Mouse (Mus musculus) cerebellum, adult 9-10 months (tissue): Measurements from ENCODE around the gene Crybg1.
"Not testable (repeated sequence)": the region's sequence is repeated elsewhere in the genome, so short reads cannot be mapped to it uniquely, and the experiment has no call there.

Experiments used
- DNase-seq: peaks from one replicate; pipeline ENCODE4 v3.0.0; 2022

Crybg1 gene

DNA sequence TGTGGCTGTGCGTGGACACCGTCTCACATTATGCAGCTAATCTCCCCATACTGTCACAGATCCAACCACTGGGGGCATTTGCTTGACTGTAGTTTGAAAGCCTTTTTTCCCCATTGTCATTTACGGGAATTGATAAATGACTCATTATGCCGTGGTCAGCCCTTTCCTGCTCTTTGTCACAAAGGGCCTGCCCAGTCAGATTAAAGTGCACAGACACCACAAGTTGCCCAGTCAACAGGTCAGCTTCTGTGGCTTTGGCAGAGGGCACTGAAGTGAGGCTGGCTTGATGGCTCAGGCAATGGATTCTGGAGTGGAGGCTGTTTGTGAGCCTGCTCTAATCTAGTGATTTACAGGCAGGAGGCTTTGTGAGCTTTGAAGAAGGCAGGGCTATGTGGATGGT is 204.9 kb downstream of the Crybg1 start:
- no peak for DNase-seq

DNA sequence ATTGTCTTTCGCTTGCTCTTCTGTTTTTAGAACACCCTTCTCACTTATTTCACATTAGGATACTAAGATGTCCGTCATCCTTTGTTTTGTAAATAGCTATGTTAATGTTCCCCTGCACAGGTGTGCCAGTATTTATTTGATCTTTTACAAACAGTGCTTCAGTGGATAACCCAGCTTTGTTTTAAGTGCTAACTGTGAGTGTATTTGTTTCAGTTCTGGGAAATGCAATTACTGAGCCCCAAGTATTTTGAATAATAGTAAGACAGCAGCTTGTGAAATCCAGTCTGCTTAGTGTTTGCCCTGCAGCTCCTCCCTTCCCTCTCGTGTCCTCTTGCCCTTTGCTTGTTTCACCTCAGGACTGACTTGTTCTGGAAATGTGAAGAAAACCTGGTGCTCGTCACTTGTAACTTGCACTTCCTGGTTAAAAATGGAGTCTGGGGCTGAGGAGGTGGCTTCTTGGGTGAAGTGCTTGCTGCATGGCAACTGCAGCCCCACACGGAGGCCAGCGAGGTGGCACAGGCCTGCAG is 209.5 kb downstream of the Crybg1 start:
- no peak for DNase-seq

DNA sequence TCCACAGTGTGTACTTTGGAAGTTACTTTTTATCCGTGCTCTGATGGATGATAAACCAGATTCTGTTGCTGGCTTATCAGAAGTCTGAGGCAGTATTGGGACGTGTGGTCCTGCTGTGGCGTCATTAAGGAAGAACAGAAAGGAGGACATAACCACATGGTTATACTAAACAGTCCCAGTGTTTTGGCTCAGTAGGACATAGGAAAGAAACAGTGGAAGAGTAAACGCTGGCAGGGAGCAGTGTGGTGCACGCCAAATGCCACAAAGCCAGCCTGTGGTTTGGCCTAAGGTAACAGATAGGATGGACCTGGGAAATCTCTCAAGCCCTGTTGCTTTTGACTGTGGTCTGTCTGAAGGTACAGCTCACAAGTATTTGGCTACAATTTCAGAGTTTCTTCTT is 220.1 kb downstream of the Crybg1 start:
- DNase-seq, result peak; percentile 35

DNA sequence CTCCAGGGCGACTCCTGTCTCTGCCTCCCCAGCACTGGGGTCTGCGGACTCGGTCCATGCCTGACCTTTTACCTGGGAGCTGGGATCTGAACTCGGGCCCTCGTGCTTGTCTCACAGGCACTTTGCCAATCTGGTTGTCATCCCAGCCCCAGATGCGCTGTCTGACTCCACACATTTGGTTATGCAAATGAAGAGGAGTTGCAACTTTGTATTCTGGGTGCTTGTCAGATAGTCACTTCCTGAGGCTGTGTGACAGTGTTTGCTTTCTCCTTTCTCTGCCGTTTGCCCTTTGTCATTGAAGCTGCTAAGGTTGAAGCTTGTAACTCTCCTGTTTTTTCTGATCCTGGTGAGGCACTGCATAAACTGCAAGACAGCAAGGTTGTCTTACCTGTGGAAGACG is 220.9 kb downstream of the Crybg1 start:
- DNase-seq, result no peak

DNA sequence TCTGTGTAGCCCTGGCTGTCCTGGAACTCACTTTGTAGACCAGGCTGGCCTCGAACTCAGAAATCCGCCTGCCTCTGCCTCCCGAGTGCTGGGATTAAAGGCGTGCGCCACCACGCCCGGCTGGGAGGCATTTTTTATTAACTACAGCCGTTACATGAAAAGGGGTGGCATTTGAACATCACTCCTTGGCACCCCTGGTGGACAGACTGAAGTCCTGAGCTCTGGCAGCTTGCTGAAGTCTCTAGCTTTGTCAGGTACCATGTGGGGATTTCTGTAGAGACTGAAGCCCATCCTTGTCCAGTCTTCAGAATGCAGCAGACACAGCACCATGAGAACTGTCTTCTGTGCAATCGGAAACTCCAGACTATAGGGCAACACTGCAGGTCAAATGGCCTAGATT is 222.9 kb downstream of the Crybg1 start:
- DNase-seq, result not testable (repeated sequence)

DNA sequence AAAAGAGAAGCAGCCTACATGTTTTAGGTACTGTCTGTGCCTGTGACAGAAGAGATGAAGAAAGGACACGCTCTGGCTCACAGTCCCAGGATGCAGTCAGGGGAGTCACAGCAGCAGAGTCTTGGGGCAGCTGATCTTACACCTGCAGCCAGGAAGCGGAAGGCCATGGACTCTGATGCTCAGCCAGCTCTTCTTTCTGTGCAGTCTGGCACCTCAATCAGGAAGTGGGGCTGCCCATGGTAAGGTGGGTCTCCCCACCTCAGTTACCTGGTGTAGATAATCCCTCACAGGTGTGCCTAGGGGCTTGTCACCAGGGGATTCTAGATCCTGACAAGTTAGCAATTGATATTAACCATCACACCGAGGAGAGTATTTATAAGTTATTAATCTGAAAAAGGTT is 225.6 kb downstream of the Crybg1 start:
- DNase-seq, result no peak

DNA sequence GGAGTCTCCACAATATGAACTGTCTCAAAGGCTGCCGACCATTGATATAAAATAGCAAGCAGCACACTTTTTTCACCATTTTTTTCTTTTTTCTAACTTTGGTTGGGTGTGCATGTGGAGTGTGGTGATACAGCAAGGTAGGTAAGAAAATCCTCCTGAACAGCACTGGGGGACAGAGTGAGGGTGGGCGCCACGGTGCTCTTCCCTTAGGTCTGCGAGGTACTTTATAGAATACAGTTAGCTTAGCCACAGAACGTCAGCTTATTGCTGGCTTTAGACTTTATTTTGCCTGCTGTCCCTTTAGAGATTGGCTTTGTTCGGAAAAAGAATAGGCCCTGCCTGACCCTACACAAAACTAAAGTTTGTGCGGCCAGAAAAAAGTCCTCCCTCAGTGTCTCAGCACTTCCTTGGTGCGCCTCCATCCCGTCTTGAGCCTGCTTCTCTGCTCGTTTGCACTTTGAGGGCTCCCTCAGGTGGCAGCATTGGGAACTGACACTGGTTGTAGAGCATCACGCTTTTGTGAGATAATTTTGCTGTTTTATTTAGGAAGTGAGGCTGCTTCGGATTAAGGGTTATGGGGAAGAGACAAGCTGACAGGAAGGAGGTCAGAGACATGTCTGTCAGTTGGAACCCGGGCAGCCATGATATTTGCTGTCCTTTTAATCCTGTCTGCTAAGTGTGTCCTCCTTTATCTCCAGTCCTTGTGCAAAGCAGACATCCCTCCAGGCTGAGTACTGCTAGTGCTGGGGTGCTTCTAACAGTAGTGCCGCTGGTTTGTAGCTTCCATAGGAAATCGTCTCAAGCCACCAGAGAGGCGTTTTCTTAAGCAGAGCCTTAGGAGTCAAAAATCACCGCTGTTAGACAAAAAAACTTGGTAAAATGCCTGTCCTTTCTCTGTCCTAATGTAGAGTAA is 229.7 kb downstream of the Crybg1 start:
- peak; percentile 38 for DNase-seq

DNA sequence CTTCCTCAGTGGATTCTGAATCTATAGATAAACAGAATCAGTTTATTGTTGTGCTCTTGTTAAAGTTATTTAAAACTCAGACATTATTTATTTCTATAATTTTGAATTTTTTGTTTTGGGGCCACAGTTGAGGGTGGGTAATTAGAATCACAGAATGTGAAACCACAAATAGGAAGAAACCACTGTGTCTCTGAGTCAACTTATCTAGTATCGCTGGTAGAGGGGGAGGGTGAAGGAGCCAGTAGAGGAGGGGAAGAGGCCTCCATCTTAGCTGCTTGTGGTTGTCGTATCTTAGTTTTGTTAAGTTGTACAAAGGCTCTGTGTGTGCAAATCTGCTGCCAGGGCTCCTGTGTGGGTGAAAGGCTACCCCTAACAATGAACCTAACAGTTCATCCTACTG is 231.9 kb downstream of the Crybg1 start:
- no peak for DNase-seq

DNA sequence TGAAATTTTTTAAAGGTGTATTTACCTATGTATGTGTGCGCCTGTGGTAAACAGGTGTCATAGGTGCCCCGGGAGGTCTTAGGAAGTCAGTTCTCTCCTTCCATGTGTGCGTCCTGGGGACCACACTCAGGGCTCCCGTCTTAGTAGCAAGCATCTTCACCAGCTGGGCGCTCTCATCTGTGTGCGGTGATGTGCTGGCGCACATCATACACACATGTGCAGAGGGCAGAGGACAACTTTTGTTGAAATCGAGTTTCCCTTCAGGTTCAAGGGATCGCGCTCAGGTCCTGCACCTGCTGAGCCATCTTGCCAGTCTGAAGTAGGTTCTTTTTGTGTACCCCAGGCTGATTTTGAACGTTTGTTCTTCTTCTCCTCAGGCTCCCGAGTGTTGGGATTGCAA is 232.5 kb downstream of the Crybg1 start:
- DNase-seq, result no peak

DNA sequence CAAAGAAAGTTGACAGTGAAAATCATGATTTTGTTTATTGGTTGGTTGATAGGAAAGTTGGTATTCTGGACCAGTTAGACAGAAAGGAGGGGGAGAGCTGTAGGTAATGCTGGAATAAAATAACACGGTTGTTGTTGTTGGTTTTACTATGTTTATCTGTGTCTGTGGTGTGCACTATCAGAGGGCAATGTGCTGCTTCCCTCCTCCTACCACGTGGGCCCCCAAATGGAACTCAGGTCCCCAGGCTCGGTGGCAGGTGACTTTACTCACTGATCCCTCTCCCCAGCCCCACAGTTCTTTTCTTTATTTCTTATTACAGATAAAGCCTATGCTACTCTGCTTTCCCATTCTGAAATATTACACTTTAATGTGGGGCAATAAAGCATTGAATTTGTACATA is 236.4 kb downstream of the Crybg1 start:
- no peak for DNase-seq

DNA sequence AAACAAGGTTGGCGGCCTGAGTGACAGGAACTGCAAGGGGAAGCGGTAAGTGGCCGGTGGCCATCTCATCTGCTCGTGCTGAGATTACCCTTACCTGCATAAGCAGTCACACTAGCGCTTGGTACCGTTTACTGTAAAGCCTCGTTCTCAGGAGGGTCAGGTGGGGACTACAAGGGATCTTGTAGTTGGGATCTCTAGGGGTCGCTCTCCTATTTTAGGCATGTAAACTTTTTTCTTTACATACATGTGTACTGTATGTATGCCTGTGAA is 237.8 kb downstream of the Crybg1 start:
- DNase-seq, result no peak

DNA sequence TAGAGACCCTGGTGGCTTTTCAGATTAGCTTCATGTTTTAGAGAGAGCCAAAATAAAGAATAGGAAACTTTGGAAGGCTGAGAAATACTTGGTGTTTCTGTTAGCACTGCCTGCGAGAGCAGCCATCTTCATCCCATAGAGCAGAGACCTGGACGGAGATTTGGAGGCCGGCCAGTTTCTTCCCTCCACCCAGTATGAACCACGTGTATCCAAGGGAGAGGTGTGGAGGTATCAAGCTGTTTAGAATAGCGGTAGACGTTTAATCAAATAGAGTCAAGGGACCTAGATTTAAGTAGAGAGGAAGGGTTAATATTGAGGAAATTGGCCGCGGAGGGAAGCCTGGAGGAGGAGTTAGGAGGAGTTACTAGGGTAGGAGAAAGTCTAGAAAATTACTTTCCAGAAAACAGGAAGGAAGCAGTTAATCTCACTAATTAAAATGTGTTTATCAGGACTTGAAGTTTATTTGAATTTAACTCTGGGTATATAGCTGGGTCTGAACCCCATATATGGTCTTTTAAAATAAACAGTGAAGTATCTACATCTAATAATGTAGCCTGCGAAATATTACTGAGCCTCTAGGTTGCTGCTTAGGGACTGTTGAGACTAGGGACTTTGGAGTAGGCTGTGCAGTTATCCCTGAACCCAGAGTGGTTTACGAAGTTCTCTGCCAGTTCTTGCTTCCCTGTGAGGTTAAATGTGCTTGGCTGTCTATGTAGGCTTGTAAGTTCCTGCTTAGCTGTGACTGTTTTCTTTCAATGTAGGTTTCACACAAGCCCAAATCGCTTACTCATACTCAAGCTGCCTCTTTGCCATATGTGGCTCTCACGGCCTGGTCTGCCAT is 238.4 kb downstream of the Crybg1 start:
- DNase-seq, result no peak

DNA sequence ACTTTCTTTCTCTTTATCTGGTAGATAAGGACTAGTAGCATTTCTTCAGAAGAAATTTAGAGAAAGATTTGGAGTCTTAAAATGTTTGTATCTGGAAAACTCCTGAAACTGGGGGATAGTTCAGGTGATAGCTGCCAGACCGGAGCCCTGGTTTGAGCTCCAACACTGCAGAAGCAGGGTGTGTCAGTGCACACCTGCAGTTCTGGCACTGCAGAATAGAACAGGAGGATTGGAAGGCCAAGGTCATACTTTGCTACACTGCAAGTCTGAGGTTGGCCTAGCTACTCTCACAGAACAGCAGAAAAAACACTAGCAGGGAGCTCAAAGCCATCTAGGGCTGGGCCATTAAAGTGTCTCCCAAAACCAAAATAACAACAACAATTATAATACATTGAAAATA is 244.1 kb downstream of the Crybg1 start:
- no peak for DNase-seq

DNA sequence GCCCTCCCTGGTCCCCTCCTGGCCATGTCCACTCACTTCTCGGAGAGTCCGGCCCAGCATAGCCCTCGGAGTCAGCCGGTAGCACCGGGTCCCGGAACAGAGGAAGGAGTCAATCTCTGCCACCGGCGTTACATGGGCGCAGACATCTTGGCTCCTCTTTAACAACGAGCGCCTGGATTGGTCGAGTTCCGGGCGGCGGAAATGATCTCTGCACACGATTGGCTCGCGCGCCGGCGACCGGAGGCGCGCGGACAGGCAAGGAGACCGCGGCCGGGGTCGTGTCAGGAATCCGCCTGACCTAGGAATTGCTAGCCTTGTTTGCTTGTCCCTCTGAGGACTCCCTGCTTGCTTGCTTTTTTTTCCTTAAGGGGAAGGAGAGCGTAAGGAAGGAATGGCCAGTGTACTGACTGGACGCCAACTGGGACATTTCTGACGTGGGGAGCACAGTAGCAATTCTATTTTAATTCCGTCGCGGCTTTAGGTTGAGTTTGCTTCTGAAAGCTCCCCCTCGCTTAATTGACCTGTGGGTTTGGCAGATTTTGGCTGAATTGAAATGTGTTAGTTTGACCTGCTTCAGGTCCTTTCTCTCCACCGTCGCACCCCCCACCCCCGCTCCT is 247.0 kb downstream of the Crybg1 start, which contains the start of the genes Qrsl1 and Rtn4ip1:
Gene Qrsl1, minus strand, starts transcription at position 168 of the 617 bp plus-strand sequence.
Gene Rtn4ip1, plus strand, starts transcription at position 230 of the 617 bp plus-strand sequence.
- peak; percentile 94 for DNase-seq

DNA sequence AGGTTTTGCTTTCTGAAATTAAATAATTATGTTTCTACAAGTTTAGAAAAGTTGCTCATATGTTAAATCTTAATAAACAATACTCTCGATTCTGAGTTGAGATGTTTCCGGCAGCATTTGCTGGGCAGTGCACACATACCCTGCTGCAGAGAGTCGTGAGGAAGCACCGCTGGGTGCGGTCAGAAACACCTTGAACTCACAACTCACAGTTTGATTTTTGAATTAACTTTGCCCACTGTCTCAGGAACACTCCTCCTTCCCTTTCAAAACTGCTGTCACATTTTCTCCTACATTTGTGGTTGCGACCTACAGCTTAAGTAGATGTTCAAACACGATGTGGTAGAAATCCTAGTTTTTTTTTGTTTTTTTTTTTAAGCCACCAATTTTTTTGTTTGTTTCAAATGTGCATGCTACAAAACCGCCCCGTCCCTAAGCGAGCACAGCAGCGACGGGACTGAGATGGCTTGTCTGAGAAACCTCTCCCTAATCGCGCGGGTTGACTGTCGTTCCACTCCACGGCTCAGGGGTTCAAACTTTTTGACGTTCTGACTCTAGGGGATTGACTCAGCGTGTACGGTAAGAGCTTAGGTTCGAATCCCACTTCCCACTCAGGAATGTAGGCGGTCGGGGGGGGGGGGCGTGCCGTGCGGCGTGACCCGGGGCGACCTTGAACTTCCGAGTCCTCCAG is 247.6 kb downstream of the Crybg1 start:
- DNase-seq, result no peak
